Mouse (Mus musculus): ENCODE measurements around the gene Klkb1. TPM values are rescaled to one million over a fixed set of nuclear protein-coding genes. Genes with fewer than 3 reads are reported as not detected.
"Not testable (repeated sequence)": the region's sequence is repeated elsewhere in the genome, so short reads cannot be mapped to it uniquely, and the experiment has no call there.

Gene Klkb1
- total RNA-seq (2021): not detected
- long read RNA-seq, experiment 1: 0 reads
- long read RNA-seq, experiment 2: 0 reads

DNA sequence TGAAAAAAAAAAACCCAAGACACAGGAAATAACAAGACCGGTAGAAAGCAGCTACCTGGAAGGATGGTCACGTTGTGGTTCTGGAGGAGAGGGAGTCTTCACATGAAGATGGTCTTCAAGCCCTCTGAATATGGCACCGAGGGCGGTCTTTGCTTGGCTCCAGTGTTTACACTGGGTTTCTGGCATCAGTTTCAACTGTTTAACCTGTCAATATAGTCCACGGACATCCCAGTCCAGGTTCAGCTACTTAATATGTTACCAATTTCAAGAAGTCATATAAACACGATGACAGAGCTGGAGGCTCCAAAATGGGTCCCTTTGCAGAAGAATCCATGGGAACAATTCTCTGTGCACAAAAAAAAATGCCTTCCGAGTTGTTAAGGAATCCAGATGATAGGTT, at the start of gene Klkb1:
Gene Klkb1 (minus strand): TSS at position 173 of the 400 bp plus-strand sequence.
- intact Hi-C loops (cut with DNase I): no loop called here
- no peak for DNase-seq

DNA sequence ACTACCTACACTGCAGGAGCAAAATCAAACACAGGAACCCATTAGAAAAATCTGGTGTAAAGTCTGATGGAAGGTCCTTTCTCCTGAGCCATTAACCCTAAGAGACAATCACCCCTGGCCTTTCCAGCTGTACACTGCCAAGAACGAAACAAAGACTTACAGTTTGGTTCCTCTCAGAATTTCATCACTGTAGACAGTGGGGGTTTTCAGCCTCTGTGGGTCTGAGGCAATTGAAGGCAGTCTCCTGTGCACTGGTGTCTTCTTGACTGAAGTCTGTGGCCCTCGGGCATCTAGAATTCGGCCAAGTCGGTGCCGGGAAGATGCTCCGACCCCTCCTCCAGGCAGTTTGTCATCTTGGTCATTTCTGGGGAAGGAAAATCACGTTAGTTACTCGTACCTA, 49.6 kb upstream of the Klkb1 start:
- no peak for DNase-seq
- intact Hi-C loops (cut with DNase I): no loop called here

DNA sequence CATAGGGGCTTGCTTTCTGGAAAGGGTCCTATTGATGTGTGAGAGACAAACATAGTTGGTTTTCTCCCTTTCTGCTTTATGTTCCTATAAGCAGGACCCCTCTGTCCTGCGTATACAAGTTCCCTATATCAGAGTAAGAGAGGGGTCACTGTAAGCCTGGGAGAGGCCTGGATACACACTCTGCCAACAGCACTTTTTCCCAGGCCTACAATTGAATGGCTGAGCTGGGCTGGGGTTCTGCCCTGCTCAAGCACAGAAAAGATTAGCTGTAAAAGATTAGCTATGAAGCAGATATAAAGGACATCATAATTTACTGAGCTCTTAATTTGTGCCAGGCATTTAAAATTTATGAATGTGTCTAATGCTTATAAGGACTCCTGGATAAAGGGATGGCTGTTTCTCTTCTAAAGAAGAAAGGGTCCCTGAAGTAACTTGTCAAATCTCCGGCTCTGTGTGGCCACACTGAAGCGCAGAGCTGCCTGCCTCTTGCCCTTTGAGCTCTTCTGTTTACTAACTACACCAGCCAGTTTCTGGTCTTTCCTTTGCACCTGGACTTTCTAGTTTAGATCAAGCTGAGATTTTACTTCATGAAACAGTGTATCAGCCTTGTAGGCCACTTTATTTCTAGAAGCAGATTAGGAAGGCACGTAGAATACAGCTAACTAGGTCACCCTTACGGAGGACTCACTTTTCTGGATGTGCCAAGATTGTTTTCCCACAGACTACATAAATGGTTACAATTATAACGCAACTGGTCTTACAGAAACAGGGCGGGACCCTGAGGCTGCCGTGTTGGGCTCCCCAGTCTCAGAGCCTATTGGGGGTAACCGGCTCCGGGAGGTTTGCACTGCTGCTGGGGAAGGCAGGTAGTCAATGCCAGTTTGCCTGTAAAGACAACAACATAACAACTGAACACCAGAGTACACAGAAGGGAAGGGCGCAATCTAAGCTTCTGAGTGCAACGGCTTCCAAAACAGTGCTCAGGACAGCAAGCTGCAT, 47.3 kb upstream of the Klkb1 start:
- no peak for DNase-seq
- intact Hi-C loops (cut with DNase I): no loop called here

DNA sequence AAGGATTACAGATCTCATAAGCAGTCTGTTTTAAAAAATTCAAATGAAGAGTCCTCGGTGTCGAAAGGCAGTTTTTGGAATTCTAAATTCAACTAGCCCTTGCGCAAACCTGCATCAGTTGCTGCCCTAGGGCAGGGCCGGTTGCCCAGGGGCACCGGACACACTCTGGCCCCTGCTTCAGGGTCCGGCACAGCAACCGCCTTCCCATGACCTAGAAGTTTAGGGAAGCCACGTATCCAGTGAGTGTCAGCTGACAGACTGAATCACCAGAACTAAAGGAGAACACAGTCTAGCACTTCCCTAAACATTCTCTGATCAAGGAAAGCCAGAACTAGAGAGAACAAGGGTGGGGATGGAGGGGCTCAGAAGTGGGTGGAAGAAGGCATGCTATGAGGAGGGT, 38.8 kb upstream of the Klkb1 start:
- intact Hi-C loops (cut with DNase I): no loop called here
- peak in 1 of 2 experiments; percentile 25 for DNase-seq

DNA sequence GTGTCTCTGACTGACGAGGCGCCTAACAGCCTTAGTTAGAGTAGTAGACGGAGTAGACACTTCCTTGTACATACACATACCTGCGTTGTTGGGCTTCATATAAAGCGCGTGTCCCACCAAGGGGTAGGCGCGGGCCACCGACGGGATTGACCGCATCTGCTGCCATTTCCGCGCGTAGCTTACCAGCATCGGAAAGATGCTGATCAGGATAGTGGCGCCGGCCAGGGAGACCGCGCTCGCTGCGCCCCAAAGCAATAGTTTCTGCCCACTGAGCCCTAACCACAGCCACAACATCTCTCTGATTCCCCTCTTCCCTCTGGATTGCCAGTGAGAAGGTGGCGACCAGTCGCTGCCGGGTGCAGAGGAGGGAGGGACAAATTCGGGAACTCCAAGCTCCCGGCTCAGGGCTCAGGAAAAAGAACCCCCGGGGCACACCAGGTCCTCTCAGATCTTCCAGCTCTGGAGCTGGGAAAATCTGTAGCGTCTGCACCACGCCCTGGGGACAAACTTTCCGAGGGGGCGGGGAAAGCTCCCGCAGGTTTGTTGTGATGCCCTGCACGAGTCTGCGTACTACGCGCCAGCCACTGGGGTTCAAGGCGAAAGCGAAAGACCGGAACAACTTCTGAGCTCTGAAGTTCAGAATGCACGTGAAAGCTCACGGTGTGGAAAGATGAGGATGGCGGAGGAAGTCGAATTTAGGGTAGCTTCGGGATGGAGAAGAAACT, 38.2 kb upstream of the Klkb1 start, which contains the start of gene Cyp4v3:
Gene Cyp4v3 (minus strand): TSS at position 532 of the 725 bp plus-strand sequence.
- intact Hi-C loops (cut with DNase I): no loop called here
- peak; percentile 46 to 53 for DNase-seq

DNA sequence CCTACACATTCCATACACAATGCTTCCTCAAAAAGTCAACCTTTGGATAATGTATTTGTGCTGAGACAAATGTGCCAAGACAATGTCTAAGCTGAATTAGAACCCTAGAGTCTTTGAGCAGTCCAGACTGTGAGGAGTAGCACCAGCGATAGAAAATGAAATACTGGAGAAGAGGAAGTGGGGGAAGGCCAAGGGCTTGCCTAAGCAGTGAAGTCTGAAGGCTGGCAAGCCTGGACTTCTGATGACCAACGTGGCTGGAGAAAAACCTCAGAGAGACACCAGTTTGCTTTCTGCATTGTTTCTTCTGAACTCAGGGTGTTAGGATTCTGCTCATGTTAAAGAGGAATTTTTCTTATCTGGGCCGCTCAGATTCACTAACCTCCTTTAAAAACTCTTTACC, 36.2 kb upstream of the Klkb1 start:
- DNase-seq: no peak
- intact Hi-C loops (cut with DNase I): no loop called here

DNA sequence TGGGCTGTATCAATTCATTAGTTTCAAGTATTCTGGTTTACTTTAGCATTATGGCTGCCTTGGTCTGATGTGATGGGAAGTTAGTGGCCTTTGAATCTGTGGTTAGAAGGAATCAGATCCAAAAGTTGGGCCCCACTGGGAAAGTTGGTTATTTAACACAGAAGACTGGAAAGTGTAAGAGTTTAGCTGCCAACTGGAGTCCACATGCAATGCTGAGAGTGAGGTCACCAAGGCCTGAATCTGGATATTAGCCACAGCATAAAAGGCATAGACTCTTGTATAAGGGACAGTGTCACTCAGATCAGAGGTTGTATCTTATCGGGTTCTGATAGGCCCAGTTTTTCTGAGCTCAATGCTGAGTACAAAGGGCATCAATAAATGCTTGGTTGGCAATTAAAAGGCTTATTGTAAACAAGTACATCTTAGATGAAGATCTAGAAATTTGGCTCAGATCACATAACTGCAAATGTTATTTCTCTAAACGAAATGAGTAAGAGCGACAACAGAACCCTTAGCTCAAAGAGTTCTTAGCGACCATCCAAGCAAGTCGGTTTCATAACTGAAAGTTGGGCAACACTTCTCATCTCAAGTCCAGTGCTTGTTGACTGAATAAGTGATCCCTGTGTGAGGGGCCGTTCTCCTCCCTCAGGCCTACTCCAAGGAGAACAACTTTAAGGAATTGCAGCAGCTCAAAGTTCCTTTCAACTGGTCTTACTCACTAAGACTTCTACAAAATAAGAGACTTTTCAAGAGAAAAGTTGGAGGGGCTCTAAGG, 34.7 kb upstream of the Klkb1 start:
- no peak for DNase-seq
- intact Hi-C loops (cut with DNase I): no loop called here

DNA sequence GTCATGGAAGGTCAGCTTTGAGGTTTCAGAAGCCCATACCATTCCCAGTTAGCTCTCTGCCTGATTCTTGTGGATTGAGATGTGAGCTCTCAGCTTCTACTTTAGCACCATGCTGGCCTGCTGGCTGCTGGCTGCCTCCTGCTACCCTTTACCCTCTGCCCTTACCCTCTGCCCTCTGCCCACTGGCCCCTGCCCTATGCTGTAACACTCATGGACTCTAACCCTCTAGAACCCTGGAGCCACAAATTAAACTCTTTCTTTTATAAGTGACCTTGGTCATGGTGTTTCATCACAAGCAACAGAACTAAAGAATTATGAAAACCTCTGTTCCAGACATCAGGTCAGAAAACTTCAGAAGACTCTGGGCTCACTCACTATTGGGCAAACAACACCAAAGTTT, 32.4 kb upstream of the Klkb1 start:
- intact Hi-C loops (cut with DNase I); DNase-seq: not testable (repeated sequence)

DNA sequence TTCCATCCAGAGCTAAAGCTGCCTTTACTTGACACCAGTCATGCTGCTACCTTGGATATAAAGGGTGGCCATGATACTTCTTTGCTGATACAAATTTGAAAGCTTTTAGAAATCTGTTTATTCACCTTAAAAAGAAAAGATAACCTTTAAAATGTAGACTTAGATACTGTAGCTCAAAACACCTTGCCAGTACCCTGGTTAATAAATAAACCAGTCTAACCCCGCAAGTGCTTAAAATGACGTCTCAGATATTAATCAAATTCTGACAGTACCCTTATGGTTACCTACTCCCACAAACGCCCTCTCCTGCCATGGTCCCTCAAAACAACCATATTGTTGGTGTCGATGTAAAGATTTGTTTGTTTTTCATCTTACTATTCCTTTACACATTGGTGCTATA, 29.5 kb upstream of the Klkb1 start:
- intact Hi-C loops (cut with DNase I): no loop called here
- DNase-seq: no peak

DNA sequence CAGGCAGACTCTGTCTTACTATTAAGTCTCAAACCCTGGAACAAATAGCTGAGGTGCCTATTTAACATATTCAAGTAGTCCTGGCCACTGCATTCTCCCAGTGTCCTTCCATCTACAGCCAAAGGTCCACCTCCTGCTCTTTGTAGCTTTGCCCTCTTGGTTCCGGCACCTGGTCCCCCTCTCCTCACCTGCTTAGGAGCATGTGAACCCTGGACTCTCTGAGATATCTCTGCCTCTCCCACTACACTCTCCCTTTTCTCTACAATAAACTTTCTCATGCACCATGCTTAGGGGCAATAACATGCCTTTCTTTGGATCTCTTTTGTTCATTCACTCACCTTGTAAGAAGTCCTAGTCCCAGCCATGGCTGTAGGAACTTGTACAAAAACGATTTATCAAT, 26.7 kb upstream of the Klkb1 start:
- no peak for DNase-seq
- intact Hi-C loops (cut with DNase I): no loop called here

DNA sequence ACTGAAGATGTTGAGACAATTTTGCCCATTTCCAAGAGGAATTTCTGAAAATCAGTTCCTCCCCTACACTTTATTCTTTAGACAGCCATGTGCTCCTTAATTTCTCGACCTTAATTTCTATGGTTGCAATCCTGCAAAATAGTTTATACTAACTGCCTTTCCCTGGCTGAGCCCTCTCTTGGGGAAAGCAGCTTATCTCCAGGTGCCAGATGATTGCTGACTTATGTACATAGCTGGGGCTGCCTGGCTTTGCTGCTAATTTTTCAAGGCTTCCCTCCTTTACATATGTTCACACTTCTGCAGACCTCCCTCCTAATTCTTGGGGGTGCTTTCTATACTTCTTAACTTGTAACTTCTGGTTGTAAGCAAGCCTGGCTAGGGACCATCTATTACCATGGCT, 26.3 kb upstream of the Klkb1 start:
- no peak for DNase-seq
- intact Hi-C loops (cut with DNase I): no loop called here

DNA sequence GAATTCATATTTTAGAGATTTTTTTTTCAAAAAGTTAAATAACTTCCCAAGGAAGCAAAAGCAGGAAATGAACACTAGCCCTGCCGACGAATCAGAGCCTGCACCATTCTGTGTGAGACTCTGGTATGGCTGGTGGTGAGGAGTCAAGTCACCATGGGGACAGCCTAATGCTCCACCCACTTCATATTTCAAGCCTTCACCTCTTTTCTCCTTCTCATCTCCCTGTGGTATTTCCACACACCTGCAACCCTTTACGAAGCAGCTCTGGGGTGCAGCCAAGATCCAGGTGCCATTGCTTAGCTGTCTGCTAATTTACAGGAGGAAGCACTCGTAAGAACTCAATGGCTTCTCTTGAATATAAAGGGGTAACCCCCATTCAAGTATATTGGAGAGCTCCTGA, 16.3 kb upstream of the Klkb1 start:
- intact Hi-C loops (cut with DNase I): no loop called here
- DNase-seq: no peak

DNA sequence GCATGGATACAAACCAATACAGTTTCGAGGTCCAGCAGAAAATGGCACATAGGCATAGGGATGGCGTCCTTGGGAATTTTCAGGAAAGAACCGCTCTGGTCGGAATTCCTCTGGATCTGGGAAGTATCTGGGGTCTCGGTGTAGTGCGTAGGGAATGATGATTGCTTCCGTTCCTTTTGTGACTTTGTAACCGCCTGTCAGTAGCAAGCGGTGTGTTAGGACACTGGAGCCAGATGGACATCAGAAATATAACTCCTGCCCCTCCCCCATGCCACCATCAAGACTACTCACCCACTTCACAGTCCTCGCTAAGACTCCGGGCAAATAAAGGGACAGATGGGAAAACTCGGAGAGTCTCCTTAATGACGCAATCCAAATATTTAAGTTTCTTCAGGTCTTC, 13.7 kb upstream of the Klkb1 start, which contains the start of gene Gm45753:
Gene Gm45753 (minus strand): TSS at position 101 of the 400 bp plus-strand sequence.
- no peak for DNase-seq
- intact Hi-C loops (cut with DNase I): no loop called here

DNA sequence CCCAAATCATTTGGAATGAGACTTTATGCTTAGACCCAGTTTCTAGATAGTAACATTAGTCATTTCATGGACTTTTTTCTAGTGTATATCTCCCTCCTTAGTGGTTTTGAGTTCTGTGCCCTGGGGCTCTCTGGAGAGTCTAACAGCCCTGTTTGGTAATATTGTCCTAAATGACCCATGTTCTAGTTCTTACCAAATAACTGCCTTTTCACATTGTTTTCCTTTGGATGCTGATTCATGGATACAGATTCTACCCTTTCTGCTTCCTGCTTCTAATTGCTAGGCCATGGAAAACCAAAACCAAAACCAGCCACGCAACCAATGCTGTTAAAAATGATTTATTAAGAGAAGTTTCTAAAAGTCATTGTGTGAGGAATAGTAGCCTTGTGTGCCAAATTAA, 10.8 kb upstream of the Klkb1 start:
- no peak for DNase-seq
- intact Hi-C loops (cut with DNase I): no loop called here

DNA sequence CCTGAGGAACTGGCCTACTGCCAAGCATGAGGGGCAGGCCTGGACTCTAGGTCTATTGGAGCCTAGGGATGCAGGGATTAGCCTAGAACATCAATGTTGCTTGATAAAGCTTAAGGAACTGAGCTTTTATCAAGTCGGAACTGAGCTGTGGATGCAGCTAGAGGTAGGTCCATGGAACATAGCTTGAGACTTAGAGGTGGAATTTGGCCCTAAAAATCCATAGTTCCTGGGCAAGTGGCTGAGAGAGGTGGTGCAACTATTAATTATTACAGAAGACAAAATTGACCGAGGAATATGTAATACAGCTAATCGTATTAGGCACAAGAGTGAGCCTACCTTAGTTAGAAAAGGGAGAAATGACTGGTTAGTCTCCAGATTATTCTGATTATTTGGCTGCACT, 9.7 kb upstream of the Klkb1 start:
- DNase-seq: no peak
- intact Hi-C loops (cut with DNase I): no loop called here

DNA sequence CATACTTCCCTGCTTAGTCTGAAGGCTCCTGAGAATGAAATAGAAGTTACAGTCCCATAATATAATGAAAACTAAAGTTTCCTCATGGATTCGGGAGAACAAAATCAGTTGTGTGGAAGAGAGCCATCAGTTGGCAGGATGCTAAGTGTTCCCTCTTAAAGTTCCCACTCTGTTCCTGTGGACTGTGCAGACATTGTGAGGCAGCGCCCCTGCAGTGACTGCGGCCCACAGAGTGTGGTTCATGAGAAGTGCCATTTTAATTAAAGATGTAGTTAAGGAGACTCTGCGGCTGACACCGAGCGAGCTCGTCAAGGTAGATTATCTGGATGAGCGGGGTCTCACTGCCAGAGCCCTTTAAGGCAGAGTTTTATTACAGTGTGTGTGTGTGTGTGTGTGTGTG, 7.7 kb upstream of the Klkb1 start:
- intact Hi-C loops (cut with DNase I): no loop called here
- no peak for DNase-seq

DNA sequence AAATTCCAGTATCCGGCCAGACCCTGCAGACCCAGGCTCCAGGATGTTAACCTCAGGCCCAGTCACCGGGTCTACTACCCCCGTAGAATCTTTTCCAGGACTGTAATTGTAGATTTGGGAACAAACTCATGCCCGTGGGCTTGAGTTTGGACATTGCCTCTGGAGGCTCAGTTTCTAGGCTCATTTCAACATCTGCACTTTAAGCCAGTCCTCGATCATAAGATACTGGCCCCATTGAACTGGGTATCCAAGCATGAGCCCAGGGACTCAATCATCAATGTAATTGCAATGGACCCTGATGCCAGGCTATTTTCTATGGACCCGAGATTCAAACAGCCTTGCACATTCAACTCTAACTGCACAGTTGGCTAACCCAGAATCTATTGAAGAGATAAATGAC, 617 bp upstream of the Klkb1 start:
- intact Hi-C loops (cut with DNase I): no loop called here
- DNase-seq: no peak

DNA sequence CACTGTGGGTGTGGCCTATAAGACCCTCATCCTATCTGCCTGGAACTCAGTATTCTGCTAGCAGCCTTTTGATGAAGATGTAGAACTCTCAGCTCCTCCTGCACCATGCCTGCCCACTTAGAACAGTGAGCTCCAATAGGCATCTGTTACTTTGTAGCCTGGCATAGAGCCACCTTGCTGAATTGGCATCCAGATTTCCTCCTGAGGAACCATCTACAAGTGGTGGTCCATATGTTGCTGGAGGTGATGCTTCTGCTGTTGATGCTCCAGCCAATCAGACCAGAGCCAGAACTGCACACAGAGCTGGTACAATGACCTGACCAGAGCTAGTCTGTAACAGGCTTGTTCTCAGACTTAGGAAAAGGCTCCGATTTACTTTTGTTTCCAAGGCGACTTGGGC, 2.9 kb downstream of the Klkb1 start:
- DNase-seq: no peak
- intact Hi-C loops (cut with DNase I): no loop called here

DNA sequence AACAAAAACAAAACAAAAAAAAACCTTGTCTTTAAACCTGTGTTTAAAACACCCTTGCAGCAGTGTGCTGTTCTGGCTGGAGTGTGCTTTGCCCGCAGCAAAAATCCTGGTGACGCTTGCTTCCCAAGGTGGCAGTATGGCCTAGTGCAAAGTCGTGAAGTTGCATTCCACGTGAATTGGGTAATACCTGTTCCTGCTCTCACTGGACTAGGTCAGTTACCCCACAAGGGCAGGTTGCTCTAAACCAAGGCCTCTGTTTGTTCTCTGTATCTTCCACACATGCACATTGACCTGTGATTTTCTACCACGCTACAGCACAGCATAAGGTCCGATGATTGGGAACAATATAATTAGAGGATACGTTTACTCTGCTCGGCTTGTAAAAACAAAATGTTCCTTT, 13.0 kb downstream of the Klkb1 start:
- intact Hi-C loops (cut with DNase I): no loop called here
- no peak for DNase-seq

DNA sequence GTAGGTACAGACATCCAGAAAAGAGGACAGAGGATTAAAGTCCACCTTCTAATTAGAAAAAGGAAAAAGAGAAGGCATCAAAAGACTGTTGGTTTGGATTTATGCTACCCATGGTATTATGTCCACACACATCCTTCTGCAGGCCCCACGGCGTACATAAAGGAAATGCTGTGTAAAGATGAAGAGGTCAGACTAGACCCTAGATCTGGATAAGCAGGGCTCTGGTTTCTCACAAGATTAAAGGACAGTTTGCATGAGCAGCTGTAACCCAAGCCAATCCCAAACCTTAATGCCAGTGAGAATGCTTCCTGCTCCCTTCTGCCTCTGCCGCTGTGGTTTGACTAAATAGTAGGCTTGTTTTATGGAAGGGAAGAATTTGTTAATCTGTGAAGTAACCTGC, 17.2 kb downstream of the Klkb1 start:
- intact Hi-C loops (cut with DNase I): no loop called here
- no peak for DNase-seq

DNA sequence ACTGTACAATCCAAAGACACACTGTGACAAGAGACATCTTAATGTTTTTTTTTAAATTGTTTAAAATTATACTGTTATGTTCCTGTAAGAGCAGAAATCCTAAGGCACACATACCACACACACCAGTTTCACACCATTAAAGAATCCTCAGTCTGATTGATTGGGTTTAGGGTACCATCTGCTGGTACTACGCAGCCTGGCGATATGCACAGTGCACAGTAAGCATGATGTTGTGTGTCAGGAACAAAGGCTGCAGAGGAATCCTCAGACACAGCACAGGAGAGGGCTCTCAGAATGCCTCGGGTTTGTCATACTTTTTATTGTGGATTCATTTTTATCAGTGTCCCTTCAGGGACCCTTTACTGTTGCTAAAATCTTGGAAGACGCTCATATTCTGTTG, 20.3 kb downstream of the Klkb1 start:
- no peak for DNase-seq
- intact Hi-C loops (cut with DNase I): no loop called here
